Mouse (Mus musculus) lung, adult 2 months (tissue): Measurements from ENCODE around the gene Mfsd11.

Experiments used
- CTCF ChIP-seq: fragments of 200-500 bp; IDR thresholded peaks from 2 replicates; pipeline ENCODE4 v1.5.1; 2011; ENCODE audit warnings: mild to moderate bottlenecking, low read length, control low read depth; ENCODE audit not compliant: insufficient read depth
- POLR2A ChIP-seq: fragments of 200-500 bp; IDR thresholded peaks from 2 replicates; pipeline ENCODE4 v1.6.1; 2011; ENCODE audit warnings: low read depth, mild to moderate bottlenecking, control low read depth, low read length, borderline replicate concordance; ENCODE audit errors: extremely low read depth

DNA sequence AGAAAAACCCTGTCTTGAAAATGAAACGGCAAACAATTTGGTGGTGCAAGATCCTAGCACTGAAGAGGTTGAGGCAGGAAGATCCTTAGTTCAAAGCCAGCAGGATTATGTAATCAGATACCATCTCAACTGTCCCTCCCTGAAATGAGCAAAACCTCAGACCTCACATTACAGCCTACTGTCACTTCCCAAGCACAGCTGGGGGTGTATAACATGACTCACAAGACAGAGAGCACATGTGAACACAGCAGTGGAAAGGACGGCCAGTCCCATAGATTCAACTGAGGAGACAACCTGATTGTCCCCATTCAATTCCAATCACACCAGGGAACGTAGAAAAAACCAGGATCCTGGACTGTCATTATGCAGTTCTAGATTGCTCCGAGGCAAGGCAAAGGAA is 16.0 kb upstream of the Mfsd11 start:
- TF ChIP-seq POLR2A: no peak
- no peak for TF ChIP-seq CTCF
